Mouse (Mus musculus) thymus, adult 2 months (tissue): ENCODE results near the gene Ddx19a.

ENCODE experiments used
- CTCF ChIP-seq: fragments of 200-500 bp; IDR thresholded peaks from 2 replicates; pipeline ENCODE4 v1.5.1; 2012; ENCODE audit warnings: mild to moderate bottlenecking, control low read depth, low read length, moderate library complexity, borderline replicate concordance; ENCODE audit not compliant: control insufficient read depth, poor library complexity, insufficient read depth; ENCODE audit errors: extremely low read depth
- POLR2A ChIP-seq: fragments of 200-500 bp; IDR thresholded peaks from 2 replicates; pipeline ENCODE4 v1.6.1; 2012; ENCODE audit warnings: mild to moderate bottlenecking, low read length, control low read depth, moderate library complexity; ENCODE audit not compliant: control insufficient read depth, poor library complexity, insufficient read depth; ENCODE audit errors: extremely low read depth

DNA sequence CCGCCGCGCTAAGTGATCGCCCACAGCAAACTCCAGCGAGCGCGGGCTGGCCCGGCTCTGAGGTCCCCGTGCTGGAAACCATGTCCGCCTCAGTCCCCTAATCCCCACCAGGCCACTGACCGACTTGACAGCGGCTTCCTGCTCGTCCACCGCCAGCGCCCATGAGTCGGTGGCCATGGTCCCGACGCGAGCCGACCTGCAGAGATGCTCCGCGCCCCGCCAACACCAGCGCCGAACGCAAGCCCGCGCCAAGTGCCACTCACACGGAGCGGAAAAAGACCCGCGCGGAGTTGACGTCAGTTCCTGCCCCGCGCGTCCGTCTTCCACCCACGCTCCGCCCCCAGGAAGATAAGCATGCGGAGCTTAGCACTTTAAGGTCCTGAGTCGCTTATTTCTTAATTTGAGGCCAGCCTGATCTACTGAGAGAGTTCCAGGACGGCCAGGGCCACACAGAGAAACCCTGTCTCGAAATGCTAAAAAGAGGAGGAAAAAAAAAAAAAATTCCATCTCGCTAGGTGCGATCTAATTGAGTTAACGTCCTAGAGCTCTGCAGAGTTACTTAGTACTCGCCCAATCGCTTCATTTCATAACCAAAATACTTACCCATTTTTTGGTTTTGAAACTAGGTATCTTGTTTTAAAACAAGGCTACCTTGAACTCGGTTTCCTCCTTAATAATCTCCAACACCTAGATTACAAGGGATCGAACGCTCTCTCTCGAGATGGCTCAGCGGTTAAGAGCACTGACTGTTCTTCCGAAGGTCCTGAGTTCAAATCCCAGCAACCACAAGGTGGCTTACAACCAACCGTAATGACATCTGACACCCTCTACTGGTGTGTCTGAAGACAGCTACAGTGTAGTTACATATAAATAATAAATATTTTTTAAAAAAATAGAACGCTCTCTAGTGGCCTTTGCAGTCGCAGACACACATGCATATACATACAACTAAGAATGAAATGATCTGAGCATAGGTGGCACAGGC, at the start of gene Ddx19a:
- TF ChIP-seq CTCF, result no peak
- peak; percentile 71; the same call in 1 of the 2 replicates for TF ChIP-seq POLR2A
